Mouse (Mus musculus) liver, embryonic 12.5 days (tissue): ENCODE measurements around the gene Nos3. TPM values are rescaled to one million over a fixed set of nuclear protein-coding genes. Genes with fewer than 3 reads are reported as not detected.
A peak's percentile ranks its signal among the peaks of the same experiment; 100 is the strongest.
"Not testable (repeated sequence)": the region's sequence is repeated elsewhere in the genome, so short reads cannot be mapped to it uniquely, and the experiment has no call there.

Experiments
- ATAC-seq: fragments of 200-750 bp; cut with Nextera tagmentation; 2 replicates; pipeline ENCODE4 v1.8.0; 2017; ENCODE audit warnings: moderate number of reproducible peaks, mild to moderate bottlenecking, moderate library complexity
- H3K27ac ChIP-seq: fragments of 300-500 bp; sonication (generic); 2 replicates; pipeline ENCODE4 v1.5.1; 2016; ENCODE audit warnings: mild to moderate bottlenecking
- H3K27me3 ChIP-seq: fragments of 300-500 bp; sonication (generic); replicated peaks from 2 replicates; pipeline ENCODE4 v1.6.1; 2016; ENCODE audit warnings: mild to moderate bottlenecking, moderate library complexity
- H3K36me3 ChIP-seq: fragments of 300-500 bp; sonication (generic); 2 replicates; pipeline ENCODE4 v1.6.1; 2016; ENCODE audit warnings: mild to moderate bottlenecking, moderate library complexity
- H3K4me1 ChIP-seq: fragments of 300-500 bp; sonication (generic); 2 replicates; pipeline ENCODE4 v1.6.1; 2016
- H3K4me2 ChIP-seq: fragments of 300-500 bp; sonication (generic); 2 replicates; pipeline ENCODE4 v1.6.1; 2016; ENCODE audit warnings: mild to moderate bottlenecking, moderate library complexity
- H3K4me3 ChIP-seq: fragments of 300-500 bp; sonication (generic); 2 replicates; pipeline ENCODE4 v1.5.1; 2016; ENCODE audit warnings: mild to moderate bottlenecking, moderate library complexity
- H3K9ac ChIP-seq: fragments of 300-500 bp; sonication (generic); 2 replicates; pipeline ENCODE4 v1.6.1; 2016; ENCODE audit warnings: mild to moderate bottlenecking, moderate library complexity
- H3K9me3 ChIP-seq: fragments of 300-500 bp; sonication (generic); replicated peaks from 2 replicates; pipeline ENCODE4 v1.6.1; 2016; ENCODE audit warnings: mild to moderate bottlenecking, moderate library complexity
- WGBS: fragments of 180-500 bp; shearing (Covaris S2); methylation state at CpG from one replicate; pipeline ENCODE4 v1.1.7; 2016; ENCODE audit not compliant: insufficient replicate concordance; 5-methylcytosine and 5-hydroxymethylcytosine counted together
- polyA plus RNA-seq: library from polyadenylated mRNA; unstranded; fragments of >200 nt; fragmentation: Nextera tagmentation; extraction: Ambion mirVana; gene quantifications from 2 replicates; pipeline ENCODE4 v1.2.1, GENCODE M21; 2016

Nos3 gene
- polyA plus RNA-seq, 1 experiment from 2014 or later: 4.9 TPM

DNA sequence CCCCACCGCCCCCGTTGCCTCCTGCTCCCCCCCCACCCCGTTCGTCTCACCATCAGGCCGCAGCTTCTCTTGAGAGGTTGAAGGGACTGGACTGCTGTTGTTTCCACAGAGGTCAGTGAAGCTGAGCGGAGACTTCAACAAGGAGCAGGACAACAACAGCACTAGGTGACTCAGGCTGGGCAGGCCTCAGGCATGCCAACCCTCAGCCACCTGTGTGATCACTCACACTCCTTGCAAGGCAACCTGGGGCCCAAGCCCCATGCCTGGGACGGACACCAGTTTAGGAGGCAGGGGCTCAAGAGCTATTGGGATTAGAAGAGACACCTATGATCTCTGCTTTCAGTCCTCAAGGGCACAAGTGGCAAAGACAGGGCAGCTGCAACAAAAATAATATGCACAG lies 27.3 kb downstream of the Nos3 start, which contains the start of gene Atg9b:
Atg9b (minus strand) TSS at position 280 of the 400 bp plus-strand sequence.
- H3K4me2 ChIP-seq: no peak within 1 kb of the TSS
- H3K4me1 ChIP-seq: peaks cover 51% of the 10 kb centered on the region
- 74% methylated on average over 7 of the region's 7 CpGs for WGBS
- H3K27ac ChIP-seq: no peak within 1 kb of the TSS
- 0 out of 2 replicates have a peak, but pooled peaks cover 3% of the 10 kb centered on the region for H3K36me3 ChIP-seq
- no peaks in the 10 kb centered on the region for H3K9me3 ChIP-seq
- peaks cover 39% of the 10 kb centered on the region for H3K27me3 ChIP-seq
- no peak within 1 kb of the TSS for H3K4me3 ChIP-seq
- H3K9ac ChIP-seq: no peak within 1 kb of the TSS
- ATAC-seq: no peak

GRCm38 (mm10) chr5:24392724-24393123 lies 28.1 kb downstream of the Nos3 start:
- Histone ChIP-seq H3K4me3 (no peak overlapping the region), H3K4me2 (no peak overlapping the region), H3K36me3 (0 out of 2 replicates have a peak, but pooled peaks cover 3% of the 10 kb centered on the region), H3K4me1 (peaks cover 45% of the 10 kb centered on the region), H3K9me3 (no peaks in the 10 kb centered on the region), H3K27me3 (peaks cover 30% of the 10 kb centered on the region), H3K27ac (no peak overlapping the region), H3K9ac (no peak overlapping the region)
- 72% methylated on average over 7 of the region's 7 CpGs for WGBS
- ATAC-seq: no peak

DNA sequence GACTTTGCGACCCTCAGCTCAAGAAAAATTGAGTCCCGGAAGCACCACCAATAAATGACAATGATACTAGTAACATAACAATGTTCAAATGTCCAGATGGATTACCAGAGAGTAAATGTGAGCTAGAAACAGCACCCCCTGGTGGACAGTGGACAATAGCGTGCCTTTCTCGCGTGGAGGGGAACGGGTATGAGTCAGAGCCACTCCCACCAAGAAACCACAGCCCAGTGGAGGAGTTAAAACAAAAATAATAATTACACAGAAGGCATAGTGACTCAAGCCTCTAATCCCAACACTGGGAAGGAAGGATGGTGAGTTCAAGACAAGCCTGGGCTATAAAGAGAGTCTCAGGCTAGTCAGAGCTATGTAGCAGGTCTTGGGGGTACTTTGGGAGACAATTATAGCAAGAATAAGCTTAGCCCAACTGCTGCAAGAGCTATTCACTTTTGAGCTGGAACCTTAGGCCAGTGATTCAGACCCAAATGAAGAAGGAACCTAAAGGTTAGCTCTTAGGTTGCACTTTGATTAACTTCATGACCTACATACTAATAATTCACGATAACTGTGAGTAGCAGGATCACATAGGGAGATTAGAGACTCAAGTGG lies 28.9 kb downstream of the Nos3 start, which contains the start of gene Abcb8:
Abcb8 (plus strand) TSS at position 272 of the 606 bp plus-strand sequence.
- peak within 1 kb of the TSS; percentile 81 for H3K4me2 ChIP-seq
- 13% methylated on average over 7 of the region's 7 CpGs for WGBS
- H3K9ac ChIP-seq: peak within 1 kb of the TSS; percentile 63
- peak within 1 kb of the TSS; percentile 69 for H3K4me3 ChIP-seq
- H3K36me3 ChIP-seq: 0 out of 2 replicates have a peak, but pooled peaks cover 3% of the 10 kb centered on the region
- peak within 1 kb of the TSS; percentile 76 for H3K27ac ChIP-seq
- no peak for ATAC-seq
- peaks cover 37% of the 10 kb centered on the region for H3K4me1 ChIP-seq
- H3K27me3 ChIP-seq: peaks cover 22% of the 10 kb centered on the region
- no peaks in the 10 kb centered on the region for H3K9me3 ChIP-seq

DNA sequence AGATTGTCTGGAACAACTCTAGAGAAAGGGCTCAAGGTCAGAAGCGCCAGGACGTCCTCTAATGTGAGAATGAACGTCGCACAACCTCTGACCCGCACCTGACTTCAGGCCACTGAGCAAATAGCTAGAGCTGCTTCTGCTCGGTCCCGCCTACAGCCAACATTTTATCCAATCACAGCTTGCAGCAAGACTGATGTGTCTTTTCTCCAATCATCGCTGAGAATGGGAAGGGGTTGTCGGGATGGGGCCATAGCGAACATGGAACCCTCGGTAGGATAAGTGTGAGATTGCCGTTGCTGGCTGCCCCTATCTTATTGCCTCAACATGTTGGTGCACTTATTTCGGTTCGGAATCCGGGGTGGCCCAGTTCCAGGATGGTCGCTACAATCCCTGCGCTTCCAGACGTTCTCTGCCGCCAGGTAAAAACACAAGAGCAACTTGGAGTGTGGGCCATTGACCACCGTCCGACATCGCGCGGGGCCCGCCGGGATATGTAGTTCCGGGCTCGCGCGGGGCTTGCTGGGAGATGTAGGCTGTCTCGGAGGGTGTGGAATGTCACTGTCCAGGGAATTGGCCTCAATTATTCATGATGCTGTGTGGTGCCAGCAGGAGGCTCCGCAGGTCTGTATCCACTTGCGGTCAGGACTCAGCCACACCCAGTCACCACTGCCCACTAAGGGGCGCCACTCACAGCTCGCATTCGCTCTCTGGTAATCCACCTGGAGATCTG lies 29.7 kb downstream of the Nos3 start:
- Histone ChIP-seq H3K4me3 (peak overlapping the region; percentile 69), H3K36me3 (0 out of 2 replicates have a peak, but pooled peaks cover 3% of the 10 kb centered on the region), H3K27me3 (peaks cover 14% of the 10 kb centered on the region), H3K9ac (peak overlapping the region; percentile 63), H3K4me2 (peak overlapping the region; percentile 81), H3K4me1 (peaks cover 31% of the 10 kb centered on the region), H3K9me3 (no peaks in the 10 kb centered on the region), H3K27ac (peak overlapping the region; percentile 76)
- WGBS: 2% methylated on average over 36 of the region's 36 CpGs
- ATAC-seq: peak; percentile 95

DNA sequence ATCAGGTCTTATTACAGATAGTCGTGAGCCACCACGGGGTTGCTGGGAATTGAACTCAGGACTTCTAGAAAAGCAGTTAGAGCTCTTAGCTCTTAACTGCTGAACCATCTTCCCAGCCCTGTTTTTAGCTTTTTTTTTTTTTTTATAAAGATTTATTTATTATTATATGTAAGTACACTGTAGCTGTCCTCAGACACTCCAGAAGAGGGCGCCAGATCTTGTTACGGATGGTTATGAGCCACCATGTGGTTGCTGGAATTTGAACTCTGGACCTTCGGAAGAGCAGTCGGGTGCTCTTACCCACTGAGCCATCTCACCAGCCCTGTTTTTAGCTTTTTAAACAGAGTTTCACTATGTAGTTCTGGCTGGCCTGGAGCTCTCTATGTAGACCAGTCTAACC lies 31.6 kb downstream of the Nos3 start:
- H3K9me3 ChIP-seq, H3K4me3 ChIP-seq, H3K27ac ChIP-seq, H3K27me3 ChIP-seq, ATAC-seq, H3K4me2 ChIP-seq, H3K9ac ChIP-seq: not testable (repeated sequence)
- Histone ChIP-seq H3K4me1 (peaks cover 27% of the 10 kb centered on the region), H3K36me3 (peaks cover 18% of the 10 kb centered on the region)
- 72% methylated on average over 6 of the region's 6 CpGs for WGBS

DNA sequence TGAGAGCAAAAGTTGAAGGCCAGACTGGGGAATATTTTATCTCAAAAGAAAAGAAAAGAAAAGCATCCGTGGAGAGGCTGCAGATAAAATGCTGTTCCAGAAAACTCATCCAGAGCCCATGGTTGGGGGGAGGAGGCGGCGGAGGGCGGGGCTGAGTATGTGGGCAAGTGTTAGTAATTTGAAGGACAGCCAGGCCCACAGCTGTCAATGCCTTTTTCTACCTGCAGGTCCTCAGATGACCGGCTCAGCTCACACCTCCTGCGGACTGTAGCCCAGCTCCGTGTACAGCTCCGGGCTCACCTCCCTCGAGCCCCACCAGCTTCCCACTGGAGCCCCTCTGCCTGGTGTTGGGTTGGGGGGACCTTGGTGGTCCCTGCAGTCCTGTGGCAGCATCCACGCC lies 35.1 kb downstream of the Nos3 start:
- Histone ChIP-seq H3K4me1 (peaks cover 21% of the 10 kb centered on the region), H3K36me3 (peaks cover 42% of the 10 kb centered on the region), H3K9me3 (no peaks in the 10 kb centered on the region), H3K4me3 (no peak overlapping the region), H3K4me2 (no peak overlapping the region), H3K27ac (no peak overlapping the region), H3K9ac (no peak overlapping the region), H3K27me3 (no peaks in the 10 kb centered on the region)
- no peak for ATAC-seq
- 78% methylated on average over 10 of the region's 10 CpGs for WGBS

DNA sequence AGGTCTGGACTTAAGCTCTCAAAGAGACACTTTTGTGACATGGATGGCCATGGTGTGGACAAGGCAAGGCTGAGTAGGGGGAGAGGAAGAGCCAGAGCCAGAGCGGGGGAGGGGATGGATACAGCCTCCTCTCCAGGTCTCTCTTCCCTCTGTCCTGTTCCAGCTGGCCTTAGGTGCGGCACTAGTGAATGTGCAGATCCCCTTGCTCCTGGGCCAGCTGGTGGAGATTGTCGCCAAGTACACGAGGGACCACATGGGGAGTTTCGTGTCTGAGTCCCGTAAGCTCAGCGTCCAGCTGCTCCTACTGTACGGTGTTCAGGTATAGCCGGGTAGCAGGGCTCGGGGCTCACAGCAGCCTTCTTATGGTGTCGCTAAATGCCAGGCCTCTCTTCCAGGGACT lies 35.8 kb downstream of the Nos3 start:
- H3K27ac ChIP-seq: no peak overlapping the region
- no peak overlapping the region for H3K9ac ChIP-seq
- no peaks in the 10 kb centered on the region for H3K9me3 ChIP-seq
- WGBS: 79% methylated on average over 10 of the region's 11 CpGs
- no peak overlapping the region for H3K4me2 ChIP-seq
- H3K36me3 ChIP-seq: peaks cover 43% of the 10 kb centered on the region
- ATAC-seq: no peak
- no peak overlapping the region for H3K4me3 ChIP-seq
- no peaks in the 10 kb centered on the region for H3K27me3 ChIP-seq
- peaks cover 21% of the 10 kb centered on the region for H3K4me1 ChIP-seq

- Histone ChIP-seq H3K4me3 (no peak overlapping the region), H3K9me3 (no peaks in the 10 kb centered on the region), H3K27ac (no peak overlapping the region), H3K9ac (no peak overlapping the region), H3K4me2 (no peak overlapping the region), H3K4me1 (peaks cover 24% of the 10 kb centered on the region), H3K27me3 (no peaks in the 10 kb centered on the region), H3K36me3 (peaks cover 50% of the 10 kb centered on the region)
- 79% methylated on average over 5 of the region's 5 CpGs for WGBS
- ATAC-seq: no peak
These were observed 36.4 kb downstream of the Nos3 start for GRCm38 (mm10) chr5:24400911-24401605.

DNA sequence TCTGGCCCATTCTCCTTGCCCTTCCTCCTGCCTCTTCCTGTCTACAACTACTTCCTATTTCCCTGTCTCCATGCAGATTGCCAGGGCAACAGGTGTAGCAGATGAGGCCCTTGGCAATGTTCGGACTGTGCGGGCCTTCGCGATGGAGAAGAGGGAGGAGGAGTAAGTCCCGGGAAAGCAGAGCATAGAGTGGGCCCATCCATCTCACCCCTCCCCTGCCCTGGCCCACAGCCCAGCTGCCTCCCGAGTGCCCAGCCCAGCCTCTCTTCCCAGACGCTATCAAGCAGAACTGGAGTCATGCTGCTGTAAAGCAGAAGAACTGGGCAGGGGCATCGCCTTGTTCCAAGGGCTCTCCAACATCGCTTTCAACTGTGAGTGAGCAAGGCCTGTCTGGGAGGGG lies 37.4 kb downstream of the Nos3 start:
- H3K4me1 ChIP-seq: peaks cover 21% of the 10 kb centered on the region
- H3K36me3 ChIP-seq: peaks cover 56% of the 10 kb centered on the region
- no peaks in the 10 kb centered on the region for H3K27me3 ChIP-seq
- no peaks in the 10 kb centered on the region for H3K9me3 ChIP-seq
- ATAC-seq: no peak
- no peak overlapping the region for H3K27ac ChIP-seq
- 70% methylated on average over 9 of the region's 9 CpGs for WGBS
- H3K4me3 ChIP-seq: no peak overlapping the region
- H3K4me2 ChIP-seq: no peak overlapping the region
- H3K9ac ChIP-seq: no peak overlapping the region

DNA sequence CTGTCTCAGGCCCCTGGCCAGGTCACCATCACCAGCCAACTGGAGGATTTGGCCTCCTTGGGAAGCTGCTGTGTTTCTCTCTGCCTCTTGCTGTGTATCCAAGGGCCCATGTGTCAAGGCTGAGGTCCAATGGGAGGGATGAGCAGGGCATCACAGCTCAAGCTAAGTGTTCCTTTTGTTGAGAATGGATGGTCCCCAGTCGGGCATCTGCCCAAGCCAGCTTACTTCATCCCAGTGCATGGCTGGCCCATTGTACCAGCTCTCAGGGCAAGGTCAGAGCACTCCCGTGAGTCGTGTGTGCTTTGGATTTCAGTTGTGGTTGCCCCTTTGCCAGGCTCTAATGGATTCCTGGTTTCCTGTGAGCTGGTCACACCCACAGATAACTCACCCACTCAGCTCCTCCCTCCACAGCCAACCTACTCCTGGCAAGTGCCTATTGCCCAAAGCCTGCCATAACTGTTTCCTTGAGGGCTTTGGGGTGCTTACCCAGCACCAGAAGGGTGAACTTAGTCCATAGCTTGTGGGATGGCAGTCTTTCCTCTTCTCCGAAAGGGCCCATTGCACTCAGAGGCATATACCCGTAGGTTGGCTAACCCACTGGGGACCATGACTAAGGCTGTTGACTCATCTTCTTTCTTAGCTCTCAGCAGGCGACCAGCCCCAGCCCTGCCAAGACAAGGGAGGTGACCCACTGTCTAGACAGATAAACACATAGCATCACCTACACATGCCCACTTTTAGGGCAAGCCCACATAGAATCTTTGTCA lies 40.2 kb downstream of the Nos3 start:
- 55% methylated on average over 6 of the region's 6 CpGs for WGBS
- Histone ChIP-seq H3K36me3 (peaks cover 75% of the 10 kb centered on the region), H3K27me3 (no peaks in the 10 kb centered on the region), H3K4me2 (no peak overlapping the region), H3K4me1 (peaks cover 21% of the 10 kb centered on the region), H3K4me3 (no peak overlapping the region), H3K9ac (no peak overlapping the region), H3K9me3 (no peaks in the 10 kb centered on the region), H3K27ac (0 out of 2 replicates have a peak overlapping the region, but pooled peaks have one; percentile 3)
- ATAC-seq: no peak

- 62% methylated on average over 3 of the region's 3 CpGs for WGBS
- no peak overlapping the region for H3K4me3 ChIP-seq
- no peak overlapping the region for H3K4me2 ChIP-seq
- no peak for ATAC-seq
- H3K9me3 ChIP-seq: no peaks in the 10 kb centered on the region
- peaks cover 21% of the 10 kb centered on the region for H3K4me1 ChIP-seq
- no peak overlapping the region for H3K9ac ChIP-seq
- H3K36me3 ChIP-seq: peaks cover 70% of the 10 kb centered on the region
- 0 out of 2 replicates have a peak overlapping the region, but pooled peaks have one; percentile 3 for H3K27ac ChIP-seq
- no peaks in the 10 kb centered on the region for H3K27me3 ChIP-seq
These were observed 40.8 kb downstream of the Nos3 start for GRCm38 (mm10) chr5:24405389-24405876.
